Mouse (Mus musculus): Measurements from ENCODE around the gene Ahnak.

GRCm38 (mm10) chr19:9073776-9074411, 84.8 kb downstream of the Ahnak start:
- TF ChIP-seq CTCF (IDR thresholded peaks at IDR 0.05 in 2 of 3, conservative IDR thresholded peaks at IDR 0.05 in 1 of 3; ENCODE audit: control insufficient read depth in 1 of 3, insufficient read depth in 1 of 3, low read depth in 2 of 3, low read length in 3 of 3, poor library complexity in 1 of 3, severe bottlenecking in 1 of 3) (no peak), POLR2AphosphoS5 (IDR thresholded peaks at IDR 0.05; ENCODE audit: borderline replicate concordance, low read depth, low read length) (no peak), GATA1 (IDR thresholded peaks at IDR 0.05; ENCODE audit: low read depth, low read length) (0 out of 2 replicates have a peak, but pooled peaks have one; percentile 8), ZNF384 (IDR thresholded peaks at IDR 0.05; ENCODE audit: low read depth, low read length) (no peak), POLR2AphosphoS2 (IDR thresholded peaks at IDR 0.05; ENCODE audit: low read length) (no peak), MAX (IDR thresholded peaks at IDR 0.05; ENCODE audit: low read length) (no peak), E2F4 (IDR thresholded peaks at IDR 0.05; ENCODE audit: borderline replicate concordance, low read depth, low read length) (no peak), MEF2A (IDR thresholded peaks at IDR 0.05; ENCODE audit: extremely low read depth, insufficient replicate concordance, low read depth, low read length, poor library complexity, severe bottlenecking) (no peak), POLR2A (IDR thresholded peaks at IDR 0.05; ENCODE audit: control insufficient read depth in 1 of 2, insufficient read depth in 1 of 2, low read depth in 1 of 2, low read length in 2 of 2, poor library complexity in 1 of 2) (no peak), TAL1 (IDR thresholded peaks at IDR 0.05; ENCODE audit: low read length) (no peak), ZC3H11A (IDR thresholded peaks at IDR 0.05; ENCODE audit: low read depth, low read length) (no peak), ELF1 (IDR thresholded peaks at IDR 0.05; ENCODE audit: low read depth, low read length) (no peak), MXI1 (IDR thresholded peaks at IDR 0.05; ENCODE audit: low read depth, low read length) (no peak), MAZ (IDR thresholded peaks at IDR 0.05; ENCODE audit: low read depth, low read length) (no peak)

Data from MEL (cell line).